Mouse (Mus musculus): ENCODE data around the gene Fads2. TPM values are rescaled to one million over a fixed set of nuclear protein-coding genes. Genes with fewer than 3 reads are reported as not detected.

Gene Fads2
- total RNA-seq, 4 experiments from 2014 or later = 152 to 168 (median 162) TPM

- DNase-seq (ENCODE audit: low spot score in 2 of 2) = no peak
Measured at GRCm38 (mm10) chr19:10062292-10062691, 39.3 kb downstream of the Fads2 start.

- DNase-seq (ENCODE audit: low spot score in 2 of 2) = no peak
Measured at GRCm38 (mm10) chr19:10061624-10062023, 39.9 kb downstream of the Fads2 start.

GRCm38 (mm10) chr19:10060783-10061590 is 40.6 kb downstream of the Fads2 start:
- no peak for DNase-seq (ENCODE audit: low spot score in 2 of 2)

GRCm38 (mm10) chr19:10059911-10060567 is 41.5 kb downstream of the Fads2 start:
- peak in 1 of 2 experiments; percentile 59 for DNase-seq (ENCODE audit: low spot score in 2 of 2)

- no peak for DNase-seq (ENCODE audit: low spot score in 2 of 2)
Measured at GRCm38 (mm10) chr19:10058876-10059427, 42.6 kb downstream of the Fads2 start.

GRCm38 (mm10) chr19:10058352-10058825 is 43.2 kb downstream of the Fads2 start:
- no peak for DNase-seq (ENCODE audit: low spot score in 2 of 2)

- no peak for DNase-seq (ENCODE audit: low spot score in 2 of 2)
Measured at GRCm38 (mm10) chr19:10057486-10058351, 43.8 kb downstream of the Fads2 start.

- no peak for DNase-seq (ENCODE audit: low spot score in 2 of 2)
Measured at GRCm38 (mm10) chr19:10056686-10057085, 44.9 kb downstream of the Fads2 start.

GRCm38 (mm10) chr19:10055783-10056660 is 45.5 kb downstream of the Fads2 start:
- DNase-seq (ENCODE audit: low spot score in 2 of 2) = no peak

GRCm38 (mm10) chr19:10055261-10055660 is 46.3 kb downstream of the Fads2 start:
- no peak for DNase-seq (ENCODE audit: low spot score in 2 of 2)

GRCm38 (mm10) chr19:10054361-10055075 is 47.0 kb downstream of the Fads2 start:
- no peak for DNase-seq (ENCODE audit: low spot score in 2 of 2)

- no peak for DNase-seq (ENCODE audit: low spot score in 2 of 2)
Measured at GRCm38 (mm10) chr19:10053692-10054260, 47.8 kb downstream of the Fads2 start.

- no peak for DNase-seq (ENCODE audit: low spot score in 2 of 2)
Measured at GRCm38 (mm10) chr19:10052698-10053097, 48.8 kb downstream of the Fads2 start.

GRCm38 (mm10) chr19:10050438-10050837 is 51.1 kb downstream of the Fads2 start:
- DNase-seq (ENCODE audit: low spot score in 2 of 2) = no peak

GRCm38 (mm10) chr19:10049533-10049932 is 52.0 kb downstream of the Fads2 start:
- DNase-seq (ENCODE audit: low spot score in 2 of 2) = no peak

- DNase-seq (ENCODE audit: low spot score in 2 of 2) = no peak
Measured at GRCm38 (mm10) chr19:10046983-10047382, 54.6 kb downstream of the Fads2 start.

- DNase-seq (ENCODE audit: low spot score in 2 of 2) = no peak
Measured at GRCm38 (mm10) chr19:10046346-10046745, 55.2 kb downstream of the Fads2 start.

GRCm38 (mm10) chr19:10045707-10046106 is 55.8 kb downstream of the Fads2 start:
- DNase-seq (ENCODE audit: low spot score in 2 of 2) = no peak

GRCm38 (mm10) chr19:10043643-10044042 is 57.9 kb downstream of the Fads2 start:
- DNase-seq (ENCODE audit: low spot score in 2 of 2) = no peak

Measured in layer of hippocampus, adult 8-10 months (tissue).